Mouse (Mus musculus) thymus, postnatal 0 days (tissue): ENCODE measurements around the gene Syt11. TPM values are rescaled to one million over a fixed set of nuclear protein-coding genes. Genes with fewer than 3 reads are reported as not detected.
A peak's percentile ranks its signal among the peaks of the same experiment; 100 is the strongest.
"Not testable (repeated sequence)": the region's sequence is repeated elsewhere in the genome, so short reads cannot be mapped to it uniquely, and the experiment has no call there.

Source experiments
- DNase-seq: peaks from one replicate; pipeline ENCODE4 v3.0.0-alpha.2; 2015; ENCODE audit warnings: low spot score
- polyA plus RNA-seq: library from polyadenylated mRNA; unstranded; fragments of >200 nt; fragmentation: Nextera tagmentation; extraction: Ambion mirVana; gene quantifications from 2 replicates; pipeline ENCODE4 v1.2.1, GENCODE M21; 2015

The Syt11 gene
- polyA plus RNA-seq, result 1.7 TPM in 2 replicates

DNA sequence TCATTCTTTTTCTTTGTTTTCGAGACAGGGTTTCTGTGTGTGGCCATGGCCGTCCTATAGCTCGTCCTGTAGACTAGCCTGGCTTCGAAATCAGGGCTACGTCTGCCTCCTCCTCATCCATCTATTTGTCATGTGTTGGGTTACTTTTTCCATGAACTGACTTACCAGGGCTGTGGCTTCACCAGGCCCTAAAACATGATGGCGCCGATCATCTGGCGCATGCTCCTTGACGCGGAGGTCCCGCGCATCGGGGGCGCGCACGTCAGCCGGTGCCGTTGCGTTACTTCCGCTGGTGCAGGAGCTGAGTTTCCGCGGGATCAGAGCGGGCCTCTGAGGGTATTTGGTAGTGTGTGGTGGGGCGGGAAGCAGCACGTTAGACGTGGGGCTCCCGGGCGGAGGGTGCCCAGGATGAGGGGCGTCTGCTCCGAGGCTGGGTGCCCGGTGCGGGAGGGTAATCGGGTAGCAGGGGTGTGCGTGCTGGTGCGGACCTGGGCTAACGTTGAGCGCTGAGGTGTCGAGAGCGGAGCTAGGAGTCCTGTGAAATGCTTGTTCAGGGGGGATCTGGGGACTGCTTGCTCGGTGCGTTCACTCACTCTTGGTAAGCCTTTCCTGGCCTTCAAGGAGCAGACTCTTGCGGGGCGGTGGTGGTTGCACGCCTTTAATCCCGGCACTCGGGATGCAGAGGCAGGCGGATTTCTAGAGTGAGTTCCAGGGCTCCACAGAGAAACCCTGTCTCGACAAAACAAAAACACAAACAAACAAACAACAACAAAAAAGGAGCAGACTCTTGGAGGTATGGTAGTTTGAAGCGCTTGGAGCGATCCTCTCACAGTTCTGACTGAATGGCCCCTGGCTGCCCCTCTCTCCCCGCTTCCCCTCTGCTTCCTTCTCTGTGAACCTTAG is at the start of gene Syt11:
Syt11 (minus strand) TSS at position 226 of the 903 bp plus-strand sequence.
- peak; percentile 26 for DNase-seq

DNA sequence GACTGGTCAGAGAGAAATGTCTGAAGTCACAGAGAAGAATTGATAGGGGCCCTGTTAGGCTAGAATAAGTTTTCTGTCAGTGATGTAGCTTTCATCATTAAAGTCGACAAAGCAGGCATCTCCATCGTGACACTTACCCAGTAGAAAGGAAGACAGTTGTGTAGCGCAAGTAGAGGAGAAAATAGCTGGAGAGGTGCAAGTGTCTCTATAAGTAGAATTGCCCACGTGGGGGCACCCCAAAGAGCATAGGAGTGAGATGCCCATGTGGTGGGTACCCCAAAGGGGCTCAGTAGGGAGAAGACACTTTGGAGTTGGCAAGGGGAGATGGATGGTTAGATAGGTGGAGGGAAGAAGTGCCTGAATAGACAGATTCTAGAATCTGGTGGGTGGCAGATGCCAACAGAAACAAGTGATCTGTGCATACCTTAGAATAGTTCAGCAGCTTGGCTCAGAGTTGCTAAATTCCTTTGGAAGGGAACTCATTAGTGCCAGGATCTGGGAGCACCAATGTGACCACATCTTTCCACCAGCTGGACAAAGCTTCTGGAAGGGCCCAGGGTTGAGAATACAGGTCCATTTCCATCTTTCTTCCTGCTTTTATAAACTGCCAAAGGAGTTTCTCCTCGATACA is 29.1 kb upstream of the Syt11 start:
- DNase-seq, result no peak

DNA sequence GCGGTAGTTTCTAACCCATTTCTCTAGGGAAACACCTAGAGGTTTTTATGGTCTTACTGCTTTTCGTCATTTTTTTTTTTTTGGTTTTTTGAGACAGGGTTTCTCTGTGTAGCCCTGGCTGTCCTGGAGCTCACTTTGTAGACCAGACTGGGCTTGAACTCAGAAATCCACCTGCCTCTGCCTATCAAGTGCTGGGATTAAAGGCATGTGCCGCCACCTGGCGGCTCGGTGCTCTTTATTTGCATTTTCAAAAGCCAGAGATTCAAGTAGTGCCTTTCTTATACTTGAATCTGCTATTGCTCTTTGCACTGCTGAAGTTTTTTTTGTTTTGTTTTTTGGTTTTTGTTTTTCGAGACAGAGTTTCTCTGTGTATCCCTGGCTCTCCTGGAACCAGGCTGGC is 22.5 kb upstream of the Syt11 start:
- not testable (repeated sequence) for DNase-seq

DNA sequence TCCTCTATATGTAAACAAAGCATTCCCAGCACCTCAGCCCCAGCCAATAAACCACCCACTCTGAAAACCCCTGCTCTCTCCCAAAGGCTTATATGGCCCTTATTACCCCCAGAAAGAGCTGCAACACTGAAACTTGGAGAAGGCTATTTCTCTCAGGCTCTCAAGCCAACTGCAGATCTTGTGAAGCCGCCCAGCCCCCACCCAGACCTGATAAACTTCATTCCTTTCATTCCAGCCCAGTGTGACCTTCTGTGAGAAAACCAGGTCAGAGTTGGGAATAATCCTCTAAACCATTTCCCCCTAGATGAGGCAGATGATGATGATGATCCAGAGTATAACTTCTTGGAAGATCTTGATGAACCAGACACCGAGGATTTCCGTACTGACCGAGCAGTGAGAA is 13.1 kb upstream of the Syt11 start:
- not testable (repeated sequence) for DNase-seq

DNA sequence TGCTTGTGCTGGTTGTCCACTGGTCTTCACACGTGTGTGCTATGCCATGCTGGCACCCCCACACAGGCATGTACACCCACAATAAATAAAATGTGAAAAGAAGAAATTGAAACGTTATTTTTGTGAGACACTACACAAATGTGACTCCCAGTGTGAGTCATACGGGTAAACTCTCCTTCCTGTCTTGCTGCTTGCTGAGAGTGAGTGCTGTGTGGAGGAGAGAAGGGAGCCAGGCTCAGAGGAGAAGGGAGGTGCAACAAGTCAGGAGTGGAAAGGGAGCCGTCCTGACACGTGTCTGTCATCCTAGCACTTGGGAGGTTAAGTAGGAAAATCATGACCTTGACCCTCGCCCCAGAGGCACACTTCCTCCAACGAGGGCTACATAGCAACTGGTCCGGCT is 11.8 kb upstream of the Syt11 start:
- DNase-seq, result not testable (repeated sequence)

DNA sequence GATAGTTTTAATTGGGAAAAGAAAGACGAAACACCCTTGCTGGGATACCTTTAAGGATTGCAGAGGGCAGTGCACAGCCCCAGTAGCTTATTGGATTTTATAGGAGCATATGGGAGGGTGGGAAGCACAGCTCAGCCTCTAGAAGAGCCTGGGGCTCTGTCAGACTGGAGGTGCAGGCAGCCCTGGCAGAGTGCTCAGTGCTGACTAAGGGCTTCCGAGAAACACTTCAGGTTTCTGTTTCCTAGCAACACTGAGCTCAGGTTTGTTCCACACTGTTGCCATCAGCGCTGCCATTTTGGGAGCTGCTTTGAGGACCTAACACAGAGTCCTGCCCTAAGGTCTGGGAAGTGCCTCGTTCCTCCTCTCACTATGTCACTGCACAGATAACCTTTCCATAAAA is 11.4 kb upstream of the Syt11 start:
- DNase-seq, result not testable (repeated sequence)

DNA sequence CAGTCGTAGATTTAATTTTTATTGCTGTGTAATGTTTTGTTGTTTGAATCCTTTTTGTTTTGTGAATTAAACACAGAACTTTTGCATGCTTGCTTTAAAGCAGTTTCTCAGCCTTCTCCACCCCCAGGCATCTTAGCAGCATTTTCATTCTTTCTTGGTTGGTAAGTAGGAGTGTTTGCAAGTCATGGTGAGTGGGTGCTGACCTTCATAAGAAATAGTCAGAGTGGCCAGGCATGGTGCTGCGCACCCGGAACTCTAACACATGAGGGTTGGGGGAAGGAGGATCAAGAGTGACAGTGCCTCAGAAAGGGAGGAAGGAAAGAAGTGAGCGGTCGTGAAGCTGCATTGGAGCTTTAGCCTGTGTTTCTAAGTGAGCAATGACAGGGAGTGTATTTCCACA is 9.9 kb upstream of the Syt11 start:
- no peak for DNase-seq

DNA sequence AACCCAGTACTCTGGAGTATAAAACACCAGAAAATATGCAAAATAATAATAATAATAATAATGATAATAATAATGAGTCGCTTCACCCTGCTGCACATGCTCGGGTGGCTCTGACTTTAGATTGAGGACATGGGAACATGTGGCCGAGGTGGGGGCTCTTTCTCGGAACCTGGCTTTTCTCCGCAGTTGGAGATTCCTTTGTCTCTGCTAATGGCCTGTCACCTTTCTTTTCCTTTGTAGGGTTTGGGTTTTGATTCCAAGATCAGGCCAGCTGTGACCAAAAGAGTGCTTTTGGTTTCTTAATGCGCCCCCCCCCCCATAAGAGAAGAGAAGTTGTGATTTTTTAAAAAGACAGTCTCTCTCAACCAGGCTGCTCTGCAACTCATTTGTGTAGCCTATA is 1.8 kb downstream of the Syt11 start:
- not testable (repeated sequence) for DNase-seq

DNA sequence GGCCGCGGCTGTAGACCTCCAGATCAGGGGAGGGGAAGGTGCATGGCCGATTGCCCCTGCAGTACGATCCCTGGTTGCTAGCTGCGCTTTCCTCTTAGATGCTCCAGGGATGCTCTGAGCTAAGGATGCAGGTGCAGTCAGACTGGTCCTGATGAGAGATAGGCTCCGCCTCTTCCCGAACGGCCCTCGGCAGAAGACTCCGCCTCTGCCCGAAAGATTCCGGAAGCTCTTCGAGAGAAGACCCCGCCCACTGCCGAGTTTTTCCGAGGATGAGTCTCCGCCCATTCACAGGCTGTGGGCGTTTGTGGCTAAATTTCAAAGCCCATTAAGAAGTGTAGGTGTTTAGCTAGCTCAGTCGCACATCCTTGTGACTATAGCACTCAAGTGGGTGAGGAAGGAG is 2.6 kb downstream of the Syt11 start:
- DNase-seq, result peak; percentile 82

DNA sequence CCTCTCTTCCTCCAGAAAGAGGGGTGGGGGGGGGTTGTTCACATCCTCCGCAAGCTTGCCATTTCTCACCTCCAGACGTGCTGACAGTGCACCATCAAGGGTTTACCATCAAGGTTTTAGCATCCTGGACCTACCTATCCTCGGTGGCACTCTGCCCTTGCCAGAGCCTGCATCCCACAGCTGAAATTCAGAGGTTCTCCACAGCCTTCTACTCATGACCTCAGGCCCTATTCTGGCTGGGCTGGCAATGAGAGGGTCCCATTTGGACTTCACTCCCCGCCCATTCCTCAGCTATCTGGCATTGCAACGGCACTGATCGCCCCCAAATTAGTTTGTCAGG is 3.1 kb downstream of the Syt11 start:
- DNase-seq, result not testable (repeated sequence)

DNA sequence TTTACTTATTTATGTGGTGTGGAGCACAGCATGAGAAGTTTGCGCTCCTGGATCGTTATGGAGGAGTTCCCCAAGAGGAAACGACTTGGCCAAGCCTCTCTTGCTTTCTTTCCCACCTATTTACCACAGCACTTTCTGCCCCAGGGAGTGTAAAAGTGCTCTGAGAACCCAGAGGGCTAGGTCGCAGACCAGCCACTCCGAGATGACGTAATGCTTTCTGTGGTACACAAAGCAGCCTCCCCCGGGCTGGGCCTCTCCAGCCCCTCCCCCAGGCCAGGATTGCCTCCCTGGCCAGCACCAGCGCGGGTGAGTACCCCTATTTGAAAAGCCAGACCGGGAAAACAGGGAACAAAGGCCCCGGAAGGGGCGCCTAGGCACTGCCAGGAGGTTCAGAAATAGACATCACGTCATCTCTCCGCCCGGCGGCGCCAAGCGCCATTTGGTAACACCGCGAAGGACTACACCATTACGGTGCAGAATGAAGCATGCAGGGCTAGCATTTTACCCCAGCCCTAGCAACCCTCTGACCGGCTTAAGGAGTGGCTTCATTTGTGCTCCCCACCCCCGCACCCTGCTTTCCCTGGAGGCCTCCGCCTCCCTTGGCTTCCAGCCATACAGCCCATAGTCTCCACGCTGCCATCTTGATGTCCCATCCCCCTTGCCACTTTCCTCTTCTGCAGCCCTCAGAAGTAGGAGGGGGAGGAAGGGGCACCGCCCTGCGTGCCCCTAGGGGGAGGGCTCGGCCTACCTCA is 3.6 kb downstream of the Syt11 start:
- DNase-seq, result not testable (repeated sequence)

DNA sequence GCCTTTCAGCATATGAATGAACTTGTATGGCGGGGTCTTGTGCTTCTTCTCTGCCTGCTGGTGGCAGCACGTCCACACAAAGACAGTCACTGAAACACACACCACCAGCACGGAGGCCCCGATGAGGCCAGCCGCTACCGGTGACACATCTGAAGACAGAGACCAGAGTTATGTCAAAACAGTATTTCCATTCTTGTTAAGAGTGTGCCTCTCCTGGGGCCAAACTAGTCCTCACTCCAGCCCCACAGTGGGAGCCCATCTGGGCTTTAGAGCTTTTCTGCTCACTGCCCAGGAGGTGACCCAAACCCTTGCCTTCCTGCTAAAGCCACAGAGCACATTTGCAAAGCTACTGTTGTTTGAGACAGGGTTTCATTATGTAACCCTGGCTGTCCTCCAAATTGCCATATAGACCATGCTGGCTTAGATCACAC is 12.5 kb downstream of the Syt11 start:
- peak; percentile 19 for DNase-seq

DNA sequence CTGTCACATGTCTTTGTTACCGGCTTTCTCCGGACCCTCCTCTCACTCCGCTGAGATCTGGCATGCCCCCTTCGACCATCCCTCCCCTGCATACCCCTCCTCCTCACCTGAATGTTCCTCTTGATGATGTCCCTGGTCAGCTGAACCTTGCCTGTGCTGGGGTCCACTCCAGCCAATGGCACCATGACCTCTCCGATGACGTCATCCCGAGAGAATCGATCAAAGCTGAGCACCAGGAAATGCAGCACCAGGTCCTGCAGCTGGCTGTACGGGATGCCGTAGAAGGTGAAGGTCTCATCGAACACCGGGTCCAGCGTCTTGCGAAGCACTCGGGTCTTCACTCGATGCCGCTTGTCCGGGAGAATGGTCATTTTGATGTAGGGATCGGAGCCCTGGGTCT is 13.3 kb downstream of the Syt11 start:
- no peak for DNase-seq

DNA sequence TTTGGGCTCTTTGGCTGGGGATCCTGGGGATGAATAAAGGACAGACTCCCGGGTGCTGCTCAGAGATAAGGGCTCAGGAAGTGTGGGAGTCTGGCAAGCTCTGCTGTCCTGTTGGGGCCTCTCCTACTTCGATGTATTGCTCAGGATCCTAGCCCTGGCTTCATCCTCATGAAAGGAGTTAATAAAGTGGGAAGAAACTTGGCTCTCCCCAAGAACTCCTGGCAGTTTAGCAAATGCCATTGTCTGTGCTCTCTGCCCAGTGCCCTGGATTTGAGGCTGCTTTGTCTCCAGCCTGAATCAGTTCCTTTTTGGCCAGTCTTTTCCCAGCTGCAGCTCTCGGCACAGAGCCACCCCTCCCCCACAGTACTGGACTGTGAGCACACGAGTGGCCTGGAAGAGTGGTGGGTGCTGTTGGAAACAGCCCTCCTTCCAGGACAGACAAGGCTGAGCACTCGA is 16.9 kb downstream of the Syt11 start:
- DNase-seq, result no peak

DNA sequence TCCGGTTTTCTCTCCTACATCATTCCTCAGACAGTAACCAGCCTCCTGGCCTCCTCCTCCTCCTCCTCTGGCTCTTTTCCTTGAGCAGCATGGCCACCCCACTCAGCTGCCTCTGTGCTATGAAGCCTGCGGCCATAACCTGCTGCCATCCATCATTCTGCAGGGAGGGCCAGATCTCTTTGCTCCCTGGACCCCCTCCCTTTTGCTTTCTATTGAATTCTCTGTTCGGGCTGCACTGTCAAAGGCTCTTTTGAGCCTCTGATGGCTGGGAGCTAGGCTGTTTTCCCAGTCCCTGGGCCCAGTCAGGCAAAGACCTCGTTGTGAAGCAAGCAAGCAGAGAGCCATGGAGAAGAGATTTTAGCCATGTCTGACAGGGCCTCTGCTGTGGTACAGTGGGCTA is 18.7 kb downstream of the Syt11 start:
- DNase-seq, result no peak

DNA sequence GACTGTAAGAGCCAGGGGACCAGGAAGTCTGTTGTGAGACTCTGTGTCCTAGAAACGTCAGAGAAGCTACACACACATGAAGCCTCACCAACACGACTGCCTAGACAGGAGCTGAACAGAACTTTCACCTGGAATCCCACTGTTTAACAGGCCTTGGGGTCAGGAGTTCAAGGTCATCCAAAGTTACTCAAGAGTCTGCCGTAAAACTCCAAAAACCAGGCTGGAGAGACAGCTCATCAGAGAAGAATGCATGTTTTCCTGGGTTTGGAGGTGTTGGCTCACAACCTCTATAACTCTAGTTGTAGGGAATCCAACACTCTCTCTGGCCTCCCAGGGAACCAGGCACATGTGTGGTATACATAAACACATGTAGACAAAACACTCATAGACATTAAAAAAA is 19.4 kb downstream of the Syt11 start:
- no peak for DNase-seq

DNA sequence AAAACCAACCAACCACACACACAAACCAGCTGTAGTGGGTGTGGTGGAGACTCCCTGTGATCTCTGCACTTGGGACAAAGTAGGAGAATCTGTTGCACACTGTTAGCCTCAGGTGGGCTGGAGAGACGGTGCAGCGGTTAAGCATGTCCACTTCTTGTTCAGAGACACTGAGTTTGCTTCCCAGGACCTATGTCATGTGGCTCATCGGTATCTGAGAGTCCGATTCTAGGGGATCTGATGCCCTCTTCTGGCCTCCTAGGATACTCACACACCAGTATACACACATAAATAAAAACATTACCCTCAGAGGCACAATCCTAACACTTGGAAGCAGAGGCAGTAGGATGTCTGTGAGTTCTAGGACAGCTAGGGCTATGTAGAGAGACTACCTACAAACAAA is 20.7 kb downstream of the Syt11 start:
- DNase-seq, result peak; percentile 15

DNA sequence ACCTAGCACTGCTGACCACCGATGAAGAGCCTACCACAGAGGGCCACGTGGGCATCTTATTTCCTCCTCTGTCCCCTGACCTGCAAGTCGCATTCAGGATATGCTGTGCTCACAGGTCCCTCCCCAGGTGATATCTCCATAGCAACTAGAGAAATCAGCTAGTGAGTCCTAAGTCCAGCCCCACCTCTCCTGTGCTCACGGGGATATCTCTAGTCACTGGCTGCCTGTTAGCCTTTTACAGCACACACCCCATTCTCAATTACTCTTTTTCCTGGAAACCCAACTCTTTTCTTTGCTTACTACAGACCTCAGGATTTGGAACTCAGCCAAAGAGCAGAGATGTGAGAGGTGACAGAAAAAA is 28.1 kb downstream of the Syt11 start:
- DNase-seq, result no peak

DNA sequence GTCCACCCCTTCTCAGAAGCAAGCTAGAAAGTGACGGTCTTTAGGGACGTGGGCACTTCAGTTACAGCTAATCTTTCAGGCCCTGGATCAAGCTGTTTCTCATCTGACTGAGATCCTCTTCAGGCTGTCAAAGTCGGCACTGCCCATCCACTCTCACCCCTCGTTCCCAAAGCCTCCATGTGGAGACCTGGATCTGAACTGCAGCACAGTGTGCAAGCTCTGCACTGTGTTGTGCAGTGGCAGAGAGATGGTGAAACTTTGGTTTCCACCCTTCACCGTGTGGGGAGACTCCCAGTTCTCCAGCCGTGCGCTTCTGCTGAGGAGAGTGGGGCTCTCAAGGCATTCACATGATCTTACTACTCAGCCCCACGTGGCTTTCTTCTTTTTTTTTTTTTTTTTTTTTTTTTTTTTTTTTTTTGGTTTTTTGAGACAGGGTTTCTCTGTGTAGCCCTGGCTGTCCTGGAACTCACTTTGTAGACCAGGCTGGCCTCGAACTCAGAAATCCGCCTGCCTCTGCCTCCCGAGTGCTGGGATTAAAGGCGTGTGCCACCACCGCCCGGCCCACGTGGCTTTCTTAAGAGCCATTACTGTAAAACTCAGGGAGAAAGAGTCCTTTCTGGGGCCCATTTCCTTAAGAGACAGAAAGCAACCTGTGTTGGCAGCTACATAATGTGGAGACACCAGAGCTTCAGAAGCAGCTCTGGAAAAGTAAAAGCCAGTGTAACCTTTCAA is 28.7 kb downstream of the Syt11 start:
- no peak for DNase-seq

DNA sequence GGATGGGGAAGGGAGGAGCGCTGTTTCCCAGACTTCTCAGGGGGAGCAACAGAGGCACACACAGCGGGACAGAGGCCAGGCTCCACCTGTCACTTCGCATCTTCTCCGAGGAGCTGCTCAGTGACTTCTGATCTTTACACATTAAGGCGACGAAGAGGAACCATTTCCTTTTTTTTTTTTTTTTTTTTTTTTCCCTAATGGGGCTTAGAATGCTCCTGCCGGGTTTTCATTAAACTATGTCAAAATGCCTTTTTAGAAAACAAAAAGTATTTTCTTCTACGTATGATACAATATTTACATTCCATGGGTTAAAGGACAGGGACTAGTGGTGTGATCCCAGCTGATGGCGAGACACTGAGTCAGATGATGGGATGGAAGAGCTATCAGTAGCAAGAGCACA is 29.4 kb downstream of the Syt11 start:
- no peak for DNase-seq

DNA sequence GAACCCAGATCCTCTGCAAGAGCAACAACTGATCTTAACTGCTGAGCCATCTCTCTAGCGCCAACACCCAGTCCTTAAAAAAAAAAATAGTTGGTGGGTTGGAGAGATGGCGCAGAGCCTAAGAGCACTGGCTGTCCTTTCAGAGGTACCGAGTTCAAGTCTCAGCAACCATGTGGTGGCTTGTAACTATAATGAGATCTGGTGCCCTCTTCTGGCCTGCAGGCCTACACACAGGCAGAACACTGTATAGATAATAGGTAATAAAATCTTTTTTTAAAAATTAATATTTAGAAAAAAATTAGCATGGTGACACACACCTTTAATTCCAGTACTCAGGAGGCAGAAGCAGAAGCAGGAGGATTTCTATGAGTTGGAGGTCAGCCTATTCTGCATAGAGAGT is 34.8 kb downstream of the Syt11 start:
- no peak for DNase-seq
